Mouse (Mus musculus) left cerebral cortex, postnatal 25 days (tissue): ENCODE results near the gene Flg. TPM values are rescaled to one million over a fixed set of nuclear protein-coding genes. Genes with fewer than 3 reads are reported as not detected.

Experiments
- DNase-seq, 2 experiments: peaks; one replicate each; pipeline ENCODE4 v3.0.0; 2022; ENCODE audit warnings: low spot score in 2 of 2, mixed read lengths in 1 of 2
- intact Hi-C: fragments of 180-260 bp; cut with DNase I; formaldehyde crosslinking; loops from one replicate; pipeline ENCODE4 v1.15.1; 2025
- total RNA-seq, 2 experiments: library from RNA; stranded (reverse); gene quantifications; 2 replicates each; pipeline ENCODE4 v1.2.3; 2021

Gene Flg
- not detected for total RNA-seq

GRCm38 (mm10) chr3:93273223-93273622 lies at the start of gene Flg:
Gene Flg (plus strand): TSS chr3:93273523.
- no peak for DNase-seq
- intact Hi-C loops: no loop called here

DNA sequence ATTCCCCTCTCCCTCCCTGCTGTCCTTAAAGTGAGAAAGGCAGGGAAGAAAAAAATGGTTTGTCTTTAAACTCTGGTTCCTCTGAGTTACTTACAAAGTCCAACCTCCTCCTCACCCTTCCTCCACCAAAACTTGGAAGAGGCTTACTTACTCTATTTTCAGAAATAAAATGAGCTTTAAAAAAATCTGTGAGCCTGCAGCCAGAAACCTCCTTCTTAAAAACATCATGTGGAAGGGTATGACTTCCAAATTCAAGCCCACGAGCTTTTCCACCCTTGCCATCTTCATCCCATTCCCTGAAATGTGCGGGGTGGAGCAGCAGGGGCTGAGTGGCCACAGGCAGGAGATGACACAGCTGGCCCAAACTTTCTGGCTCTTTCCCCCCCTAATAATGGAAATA lies 24.2 kb downstream of the Flg start:
- DNase-seq: peak in 1 of 2 experiments; percentile 89
- intact Hi-C loops: loop anchor here (1.0 kb wide), 1 partner anchor 36 kb away; no protein-coding TSS in a partner anchor

GRCm38 (mm10) chr3:93299832-93300231 lies 26.5 kb downstream of the Flg start:
- intact Hi-C loops: no loop called here
- peak in 1 of 2 experiments; percentile 82 for DNase-seq

DNA sequence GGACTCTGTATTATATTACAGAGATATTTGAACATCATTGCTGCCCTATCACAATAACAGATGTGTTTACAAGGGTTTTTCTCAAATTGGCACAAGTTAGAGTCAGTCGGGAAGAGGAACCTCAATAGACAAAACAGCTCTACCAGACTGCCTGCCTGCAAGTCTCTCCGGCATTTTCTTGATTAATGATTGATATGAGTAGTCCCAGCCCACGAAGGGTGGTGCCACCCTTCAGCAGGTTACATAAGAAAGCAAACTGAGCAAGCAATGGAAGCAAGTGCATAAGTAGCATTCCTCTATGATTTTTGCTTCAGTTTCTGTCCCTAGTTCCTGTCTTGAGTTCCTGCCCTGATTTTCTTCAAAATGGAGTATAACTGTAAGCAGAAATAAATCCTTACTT lies 28.6 kb downstream of the Flg start:
- intact Hi-C loops: no loop called here
- no peak for DNase-seq

GRCm38 (mm10) chr3:93306142-93306541 lies 32.8 kb downstream of the Flg start:
- intact Hi-C loops: no loop called here

DNA sequence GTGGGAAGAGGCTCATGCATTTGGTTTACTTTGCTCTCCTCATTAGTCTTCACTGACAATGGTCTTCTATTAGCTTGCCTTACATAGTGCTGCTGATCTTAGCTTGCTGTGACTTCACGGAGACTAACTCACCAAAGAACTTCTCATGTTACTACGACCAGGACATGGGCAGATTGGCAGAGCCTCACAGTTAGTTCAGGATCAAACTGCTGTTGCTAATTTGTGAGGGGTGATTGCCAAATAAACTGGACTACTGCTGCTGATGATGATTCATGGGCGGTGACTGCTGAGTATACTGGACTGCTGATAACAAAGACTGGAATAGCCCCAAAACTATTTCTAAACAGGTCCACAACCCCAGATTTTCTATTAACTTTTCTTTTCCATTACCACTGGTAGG lies 38.0 kb downstream of the Flg start:
- no peak for DNase-seq
- intact Hi-C loops: loop anchor here (5.0 kb wide), 2 partner anchors 181 to 199 kb away; no protein-coding TSS in a partner anchor

More at GRCm38 (mm10) chr3:93306142-93306541, 32.8 kb downstream of the Flg start:
- DNase-seq: no peak

DNA sequence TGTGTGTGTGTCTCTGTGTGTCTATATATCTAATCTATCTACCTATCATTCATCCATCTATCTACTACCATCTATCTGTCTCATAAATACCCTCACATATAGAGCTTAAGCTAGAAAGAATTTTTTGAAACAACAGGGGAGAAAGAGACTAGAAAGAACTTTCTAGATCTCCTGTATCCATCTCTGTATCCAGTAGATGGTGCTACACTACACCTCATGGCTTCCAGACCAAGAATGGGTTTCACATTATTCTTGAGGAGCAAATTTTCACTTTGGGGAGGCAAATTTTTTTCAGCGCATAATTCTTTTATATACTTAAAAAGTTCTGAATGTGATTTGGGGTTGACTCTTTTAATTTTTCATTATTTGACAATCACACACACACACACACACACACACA lies 41.1 kb downstream of the Flg start:
- peak in 1 of 2 experiments; percentile 25 for DNase-seq
- intact Hi-C loops: loop anchor here (2.0 to 5.0 kb wide), 4 partner anchors 46 to 202 kb away; no protein-coding TSS in a partner anchor

GRCm38 (mm10) chr3:93319449-93319848 lies 46.1 kb downstream of the Flg start, which contains the start of gene Hrnr:
Gene Hrnr (plus strand): TSS chr3:93319749.
- intact Hi-C loops: no loop called here
- DNase-seq: no peak

GRCm38 (mm10) chr3:93337749-93338148 lies 64.4 kb downstream of the Flg start:
- intact Hi-C loops: no loop called here
- peak in 1 of 2 experiments; percentile 50 for DNase-seq

- intact Hi-C loops: no loop called here
- DNase-seq: no peak
These were observed 66.7 kb downstream of the Flg start for GRCm38 (mm10) chr3:93340021-93340420.

Other genes starting within 250 kb of the Flg start
- gene Gm4858, start 204.7 kb upstream of the Flg start, total RNA-seq: not detected
- gene Crnn, start 128.7 kb upstream of the Flg start, total RNA-seq: not detected
- not detected for gene Flg2, start 76.2 kb upstream of the Flg start, total RNA-seq
- under 1 TPM in 1 of 2 experiments, not detected in 1; 0.02 TPM for gene Hrnr, start 46.2 kb downstream of the Flg start, total RNA-seq
- gene Rptn, start 120.2 kb downstream of the Flg start, total RNA-seq: not detected
- gene Tchh, start 168.8 kb downstream of the Flg start, total RNA-seq: 1 to 10 TPM; 1.1 to 1.5 TPM
- gene Tchhl1, start 195.2 kb downstream of the Flg start, total RNA-seq: not detected
- 10 to 100 TPM in 1 of 2 experiments, 1 to 10 TPM in 1; 8.3 to 11.3 TPM for gene S100a11, start 247.0 kb downstream of the Flg start, total RNA-seq